Mouse (Mus musculus): ENCODE results near the gene Top1.

DNA sequence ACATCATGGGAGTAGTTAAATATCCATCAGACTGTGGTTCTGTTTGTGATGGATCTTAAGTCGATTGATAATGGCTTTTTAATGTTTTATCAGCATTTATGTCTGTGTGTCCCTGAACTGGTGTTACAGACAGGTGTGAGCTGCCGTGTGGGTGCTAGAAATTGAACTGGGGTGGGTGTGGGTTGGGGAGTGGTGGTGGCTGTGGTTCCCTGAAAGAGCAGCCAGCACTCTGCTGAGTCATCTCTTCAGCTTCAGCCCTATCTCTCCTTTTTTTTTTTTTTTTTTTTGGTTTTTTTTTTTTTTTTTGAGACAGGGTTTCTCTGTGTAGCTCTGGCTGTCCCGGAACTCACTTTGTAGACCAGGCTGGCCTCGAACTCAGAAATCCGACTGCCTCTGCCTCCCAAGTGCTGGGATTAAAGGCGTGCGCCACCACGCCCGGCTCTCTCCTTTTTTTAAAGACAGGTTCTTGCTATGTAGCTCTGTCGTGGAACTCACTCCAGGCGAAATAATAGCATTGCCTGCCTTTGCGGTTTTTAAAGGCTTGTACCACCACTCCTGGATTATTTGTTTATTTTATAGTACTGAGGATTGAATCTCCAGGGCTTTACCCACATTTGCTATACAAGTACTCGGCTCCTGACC lies 12.2 kb downstream of the Top1 start:
- no peak for TF ChIP-seq CTCF (IDR thresholded peaks at IDR 0.05; ENCODE audit: borderline replicate concordance, extremely low read depth, insufficient read depth, insufficient read length)
- no peak for TF ChIP-seq POLR2A (IDR thresholded peaks at IDR 0.05; ENCODE audit: borderline replicate concordance, extremely low read depth, insufficient read depth, insufficient read length, poor library complexity, severe bottlenecking)

All from brain, embryonic 14.5 days (tissue).